7 mouse cellular contexts compared by ENCODE assay signal in the genomic region with DNA sequence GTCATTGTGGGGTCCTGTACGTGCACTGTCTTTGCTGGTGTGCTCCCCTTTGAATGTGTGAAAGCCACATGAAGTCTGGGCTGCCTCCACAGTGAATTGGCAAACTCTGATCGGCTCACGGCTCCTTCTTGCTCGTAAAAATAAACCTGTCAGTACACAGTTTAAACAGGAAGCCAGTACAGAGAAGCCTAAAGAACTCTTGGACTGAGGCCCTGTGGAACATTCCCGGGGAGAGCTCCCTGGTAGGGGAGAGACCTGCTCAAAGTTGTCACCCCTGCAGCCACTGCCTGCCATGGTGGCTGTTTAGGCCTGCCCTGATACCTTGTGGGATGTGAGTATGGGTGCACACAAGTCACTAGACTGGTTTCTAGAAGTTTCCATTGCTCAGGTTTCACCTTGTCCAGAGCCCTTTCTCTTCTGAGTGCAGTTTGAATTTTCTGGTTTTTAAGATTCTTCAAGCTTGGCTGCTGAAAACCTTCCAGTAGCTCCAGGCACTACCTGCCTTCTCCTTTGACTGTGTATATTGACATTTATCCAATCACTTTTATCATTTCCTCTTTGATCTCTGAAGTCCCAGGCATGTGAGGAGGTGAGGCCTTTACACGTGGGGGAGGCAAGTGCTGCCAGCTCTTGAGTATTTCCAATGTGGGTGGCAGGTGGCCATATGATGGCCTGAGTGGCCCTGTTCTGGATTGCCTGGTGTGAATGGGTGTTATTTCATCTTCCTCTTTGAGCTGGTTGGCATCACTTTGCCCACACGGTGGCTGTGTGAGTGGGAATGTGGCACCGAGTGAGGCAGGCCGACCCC. TPM values are rescaled to one million over a fixed set of nuclear protein-coding genes. Genes with fewer than 3 reads are reported as not detected.
DNase-seq lines count a peak whose midpoint lies in the region; ATAC-seq lines count a peak whose summit lies in the region.

No protein-coding gene starts in this region.

- peak overlapping the region; percentile 78 for H3K27ac ChIP-seq in stomach, embryonic 14.5 days (ENCODE audit: low read length)

- H3K36me3 ChIP-seq in stomach, embryonic 14.5 days (ENCODE audit: control insufficient read depth, insufficient read depth, low read length): no peaks in the 10 kb centered on the region; the same call in 1 of the 2 replicates

- ATAC-seq in stomach, embryonic 14.5 days (ENCODE audit: insufficient number of reproducible peaks, insufficient read depth, low FRiP score, low read depth): no peak

- no peaks in the 10 kb centered on the region for H3K27me3 ChIP-seq in stomach, embryonic 14.5 days (ENCODE audit: control insufficient read depth, insufficient read depth, low read length)

- WGBS in stomach, embryonic 14.5 days: 47% methylated on average over 9 of the region's 9 CpGs

- DNase-seq in right cerebral cortex, adult 18-20 months: peak; percentile 40
- no peak for DNase-seq in right cerebral cortex, postnatal 4 days
- peak; percentile 87 for DNase-seq in gonadal fat pad, adult 2 months (ENCODE audit: low read depth)
- DNase-seq in kidney, adult 9 months: peak; percentile 58
- no peak for DNase-seq in spleen, adult 18-20 months
- no peak for DNase-seq in thymus, postnatal 10 days (ENCODE audit: low spot score in 2 of 2)

- H3K9me3 ChIP-seq in stomach, embryonic 14.5 days (ENCODE audit: control insufficient read depth, low read depth, low read length): no peaks in the 10 kb centered on the region

- peaks cover 42% of the 10 kb centered on the region for H3K4me1 ChIP-seq in stomach, embryonic 14.5 days (ENCODE audit: control insufficient read depth, insufficient read depth, low read length)

- H3K9ac ChIP-seq in stomach, embryonic 14.5 days (replicated peaks; ENCODE audit: low read depth, low read length): no peak overlapping the region; the same call in 1 of the 2 replicates

- 0 out of 2 replicates have a peak overlapping the region, but pooled peaks have one; percentile 3 for H3K4me2 ChIP-seq in stomach, embryonic 14.5 days (replicated peaks; ENCODE audit: low read depth, low read length)

- no peak overlapping the region for H3K4me3 ChIP-seq in stomach, embryonic 14.5 days (ENCODE audit: low read depth, low read length)

RNA-seq across cellular contexts. Expression of a gene that starts 8.4 kb away (rescaled TPM):
- 32.4 and 44.8 TPM in 2 replicates for polyA plus RNA-seq in gonadal fat pad, adult 2 months (2012; rRNA removed)
- polyA plus RNA-seq in stomach, embryonic 14.5 days (2014; fragmentation: Nextera tagmentation; extraction: Ambion mirVana): 30.6 and 30.8 TPM in 2 replicates

RNA-seq across cellular contexts. Expression of a gene that starts 24.6 kb away (rescaled TPM):
- 4.5 and 5.4 TPM in 2 replicates for polyA plus RNA-seq in gonadal fat pad, adult 2 months (2012; rRNA removed)
- 9.2 and 11.5 TPM in 2 replicates for polyA plus RNA-seq in stomach, embryonic 14.5 days (2014; fragmentation: Nextera tagmentation; extraction: Ambion mirVana)

Comparison
In these comparisons a context has a peak if more than half of its experiments do, and no peak if none do; other contexts are left out.
1. DNase-seq: peak in right cerebral cortex, adult 18-20 months (single experiment), gonadal fat pad, adult 2 months (single experiment) and kidney, adult 9 months (single experiment); none in right cerebral cortex, postnatal 4 days (single experiment), spleen, adult 18-20 months (0 of 2) and thymus, postnatal 10 days (0 of 2).